Mouse (Mus musculus) ES-Bruce4 (cell line): ENCODE results near the gene Eif4a3. TPM values are rescaled to one million over a fixed set of nuclear protein-coding genes. Genes with fewer than 3 reads are reported as not detected.

Experiments used
- H3K27ac ChIP-seq: 2 replicates; pipeline ENCODE4 v1.5.1; 2012; ENCODE audit warnings: low read length, inconsistent platforms; ENCODE audit not compliant: insufficient read depth
- H3K27me3 ChIP-seq: 2 replicates; pipeline ENCODE4 v1.6.1; 2012; ENCODE audit warnings: mild to moderate bottlenecking, low read length, inconsistent platforms; ENCODE audit not compliant: control insufficient read depth, poor library complexity, insufficient read depth, severe bottlenecking
- H3K36me3 ChIP-seq: 2 replicates; pipeline ENCODE4 v1.6.1; 2012; ENCODE audit warnings: inconsistent platforms, mild to moderate bottlenecking, low read length, moderate library complexity; ENCODE audit not compliant: control insufficient read depth, poor library complexity, insufficient read depth, severe bottlenecking
- H3K4me1 ChIP-seq: one replicate; pipeline ENCODE4 v1.8.1; 2011; ENCODE audit warnings: low read length; ENCODE audit not compliant: control insufficient read depth, insufficient read depth
- H3K4me3 ChIP-seq: 2 replicates; pipeline ENCODE4 v1.5.1; 2011; ENCODE audit warnings: low read depth, mild to moderate bottlenecking, low read length
- H3K9ac ChIP-seq: 2 replicates; pipeline ENCODE4 v1.6.1; 2012; ENCODE audit warnings: low read depth, mild to moderate bottlenecking, inconsistent platforms; ENCODE audit not compliant: poor library complexity, severe bottlenecking
- H3K9me3 ChIP-seq: replicated peaks from 2 replicates; pipeline ENCODE4 v1.6.1; 2012; ENCODE audit warnings: mild to moderate bottlenecking, low read length, inconsistent platforms; ENCODE audit not compliant: control insufficient read depth, poor library complexity, insufficient read depth, severe bottlenecking
- CTCF ChIP-seq: IDR thresholded peaks from one replicate; pipeline ENCODE4 v1.8.1; 2011; ENCODE audit warnings: low read depth, low read length
- EP300 ChIP-seq: IDR thresholded peaks from 2 replicates; pipeline ENCODE4 v1.6.1; 2011; ENCODE audit warnings: low read depth, low read length; ENCODE audit not compliant: insufficient read depth
- POLR2A ChIP-seq: IDR thresholded peaks from one replicate; pipeline ENCODE4 v1.8.1; 2011; ENCODE audit warnings: low read length; ENCODE audit not compliant: insufficient read depth
- polyA plus RNA-seq: library from polyadenylated mRNA; stranded (reverse); fragments of >200 nt; gene quantifications from 2 replicates; pipeline ENCODE4 v1.2.4, GENCODE M21; 2011; ENCODE audit warnings: low read depth; ENCODE audit not compliant: missing spikeins, insufficient read depth, insufficient read length

The Eif4a3 gene
- polyA plus RNA-seq, 1 experiment, result 257 TPM

DNA sequence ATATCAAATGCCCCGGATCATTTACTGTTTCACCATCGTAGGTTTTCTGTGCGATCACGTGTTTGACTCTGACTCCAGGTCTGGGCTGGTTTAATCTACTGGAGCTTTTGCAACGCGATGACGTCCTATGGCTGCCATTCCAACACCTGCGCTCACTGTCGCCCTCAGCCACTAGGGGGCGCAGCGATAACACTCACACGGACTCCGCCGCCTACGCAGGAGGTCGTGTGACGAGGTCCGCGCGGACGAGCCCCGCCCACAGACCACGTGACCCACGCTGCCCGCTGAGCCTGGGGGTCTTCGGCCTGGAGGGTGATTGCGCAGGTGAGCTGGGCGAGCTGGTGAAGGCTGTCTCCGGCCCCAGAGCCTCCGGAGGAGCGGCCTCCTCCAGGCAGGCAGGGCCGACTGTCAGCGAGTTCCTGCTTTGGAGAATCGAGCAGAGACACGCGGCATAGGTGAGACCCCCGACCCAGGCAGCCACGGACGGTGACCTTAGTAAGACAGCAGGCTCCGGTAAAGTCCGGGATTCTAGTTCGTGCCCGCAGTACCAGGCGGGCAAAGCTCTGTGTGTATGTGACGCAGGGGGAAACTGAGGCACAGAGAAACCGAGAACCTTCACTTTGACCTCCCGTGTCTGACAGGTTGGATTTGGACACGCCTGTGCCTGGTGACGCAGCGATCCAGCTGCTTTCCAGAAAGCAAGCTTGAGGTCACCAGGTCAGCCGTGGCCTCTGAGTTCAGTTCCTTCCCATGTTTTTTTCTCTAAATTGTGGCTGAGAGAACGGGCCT, 31.9 kb downstream of the Eif4a3 start, which contains the start of gene Gaa:
Gene Gaa (plus strand): TSS at position 120 of the 789 bp plus-strand sequence.
- H3K4me1 ChIP-seq, result peaks cover 10% of the 10 kb centered on the region
- peak within 1 kb of the TSS; percentile 47 for H3K9ac ChIP-seq
- H3K27ac ChIP-seq, result no peak within 1 kb of the TSS
- peak within 1 kb of the TSS; percentile 69 for H3K4me3 ChIP-seq
- H3K36me3 ChIP-seq, result no peaks in the 10 kb centered on the region
- no peaks in the 10 kb centered on the region for H3K9me3 ChIP-seq
- H3K27me3 ChIP-seq, result no peaks in the 10 kb centered on the region
- TF ChIP-seq POLR2A (no peak), EP300 (peak; percentile 80), CTCF (peak; percentile 97)

DNA sequence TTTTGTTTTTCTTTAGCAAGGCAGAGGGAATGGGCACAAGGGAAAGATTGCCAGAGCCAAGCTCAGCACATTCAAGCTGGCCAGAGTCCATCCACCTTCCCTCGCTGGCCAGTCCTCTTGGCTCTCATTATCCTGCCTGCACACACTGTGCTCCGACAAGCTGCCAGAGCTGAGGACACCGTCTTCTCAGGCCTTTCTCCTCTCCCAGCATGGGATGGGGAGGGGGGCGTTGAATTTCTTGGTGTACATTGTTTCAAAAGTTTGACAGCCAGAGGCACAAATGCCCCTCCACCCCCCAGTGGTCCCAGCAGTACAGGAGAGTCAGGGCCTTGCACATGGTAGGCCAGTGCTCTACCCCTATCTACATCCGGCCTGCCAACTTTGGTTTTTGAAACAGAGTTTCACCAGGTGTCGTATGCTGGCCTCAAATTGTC, 32.6 kb downstream of the Eif4a3 start:
- H3K9ac ChIP-seq, result peak overlapping the region; percentile 11; the same call in 1 of the 2 replicates
- H3K9me3 ChIP-seq, result no peaks in the 10 kb centered on the region
- no peak overlapping the region for H3K4me3 ChIP-seq
- H3K36me3 ChIP-seq, result no peaks in the 10 kb centered on the region
- H3K27me3 ChIP-seq, result no peaks in the 10 kb centered on the region
- TF ChIP-seq POLR2A, result no peak
- TF ChIP-seq EP300, result no peak
- TF ChIP-seq CTCF, result no peak
- no peak overlapping the region for H3K27ac ChIP-seq
- peaks cover 10% of the 10 kb centered on the region for H3K4me1 ChIP-seq

GRCm38 (mm10) chr11:119265811-119266210, 34.1 kb downstream of the Eif4a3 start:
- no peak overlapping the region for H3K4me3 ChIP-seq
- TF ChIP-seq EP300 (no peak), CTCF (no peak), POLR2A (no peak)
- H3K4me1 ChIP-seq, result peaks cover 10% of the 10 kb centered on the region
- H3K36me3 ChIP-seq, result no peaks in the 10 kb centered on the region
- H3K27me3 ChIP-seq, result no peaks in the 10 kb centered on the region
- H3K9me3 ChIP-seq, result no peaks in the 10 kb centered on the region
- H3K27ac ChIP-seq, result no peak overlapping the region
- no peak overlapping the region for H3K9ac ChIP-seq

DNA sequence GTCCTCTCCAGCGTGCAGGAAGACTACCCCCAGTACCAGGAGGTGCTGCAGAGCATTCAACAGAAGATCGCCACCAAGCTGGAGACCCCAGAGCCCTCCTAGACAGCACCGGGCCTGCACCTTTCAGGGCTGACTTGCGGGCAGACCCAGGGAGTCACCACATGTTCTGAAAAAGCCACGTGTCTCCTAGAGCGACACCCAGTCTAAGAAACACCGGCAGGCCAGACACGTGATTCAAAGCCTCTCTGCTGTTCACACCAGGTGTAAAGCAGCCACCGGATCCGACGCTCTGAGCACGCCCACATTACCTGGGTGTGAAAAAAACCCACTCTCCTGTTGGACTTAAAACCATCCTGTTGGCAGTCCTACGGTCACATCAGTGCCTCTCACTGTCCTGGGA, 35.5 kb downstream of the Eif4a3 start:
- H3K4me1 ChIP-seq, result peaks cover 10% of the 10 kb centered on the region
- H3K36me3 ChIP-seq, result no peaks in the 10 kb centered on the region

DNA sequence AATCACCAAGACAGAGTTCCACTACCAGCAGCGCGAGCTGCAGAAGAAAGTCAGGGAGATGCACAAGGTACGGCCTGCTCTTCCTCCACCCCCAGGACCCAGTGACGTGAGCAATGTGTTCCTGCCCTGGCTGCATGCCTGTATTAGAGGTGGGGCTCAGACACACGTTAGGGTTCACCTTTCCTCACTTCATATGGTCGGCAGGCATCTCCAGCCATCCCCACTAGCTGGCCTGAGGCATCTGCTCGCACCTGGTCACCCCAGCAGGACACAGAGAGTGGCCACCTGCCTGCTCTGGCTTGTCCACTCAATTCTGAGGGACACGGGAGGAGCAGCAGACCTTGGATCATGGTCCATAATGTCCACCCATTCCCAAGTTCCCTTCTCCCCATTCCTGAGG, 39.9 kb downstream of the Eif4a3 start:
- H3K27ac ChIP-seq, result no peak overlapping the region
- H3K4me3 ChIP-seq, result no peak overlapping the region
- no peaks in the 10 kb centered on the region for H3K27me3 ChIP-seq
- no peak overlapping the region for H3K9ac ChIP-seq
- H3K36me3 ChIP-seq, result no peaks in the 10 kb centered on the region
- H3K4me1 ChIP-seq, result peaks cover 2% of the 10 kb centered on the region
- no peaks in the 10 kb centered on the region for H3K9me3 ChIP-seq
- TF ChIP-seq EP300 (no peak), CTCF (no peak), POLR2A (no peak)

More for the DNA sequence above, 35.5 kb downstream of the Eif4a3 start:
- no peak for TF ChIP-seq POLR2A
- TF ChIP-seq EP300, result no peak
- TF ChIP-seq CTCF, result no peak
- no peaks in the 10 kb centered on the region for H3K27me3 ChIP-seq
- no peaks in the 10 kb centered on the region for H3K9me3 ChIP-seq
- H3K4me3 ChIP-seq, result no peak overlapping the region
- no peak overlapping the region for H3K27ac ChIP-seq
- no peak overlapping the region for H3K9ac ChIP-seq
